In genomic region chr12:51523866-51524265, GRCm38 (mm10) we compare ENCODE assay signal across 25 mouse cellular contexts.
A peak's percentile ranks its signal among the peaks of the same experiment; 100 is the strongest.
DNase-seq lines count a peak whose midpoint lies in the region; ATAC-seq and TF ChIP-seq lines count a peak whose summit lies in the region.
"Had no signal": no experiment of that assay in that cellular context is flagged by ENCODE, and none has a peak within 500 bp of the region (broad histone marks: within the 10 kb centered on the region; RNA-seq: fewer than 3 reads in every experiment).

No protein-coding gene starts in this region.

- ATAC-seq in liver, postnatal 0 days, result peak; percentile 13; the same call in 1 of the 2 replicates
- ATAC-seq in liver, embryonic 12.5 days, result no peak
- ATAC-seq: activated CD4-positive, CD25-positive, alpha-beta regulatory T cell, adult 4 months; forebrain, embryonic 14.5 days; forebrain, postnatal 0 days had no signal

- no peak for TF ChIP-seq EP300 in liver, postnatal 0 days (IDR thresholded peaks at IDR 0.05; ENCODE audit: low read depth)

- H3K4me2 ChIP-seq in liver, postnatal 0 days (ENCODE audit: low read depth, low read length), result no peak overlapping the region
- no peak overlapping the region for H3K4me2 ChIP-seq in liver, embryonic 12.5 days
- H3K4me2 ChIP-seq: embryonic facial prominence, embryonic 12.5 days; embryonic facial prominence, embryonic 15.5 days; heart, embryonic 13.5 days; hindbrain, embryonic 12.5 days; hindbrain, embryonic 15.5 days had no signal

- H3K4me1 ChIP-seq in liver, postnatal 0 days (ENCODE audit: insufficient read depth), result no peaks in the 10 kb centered on the region
- H3K4me1 ChIP-seq in liver, embryonic 12.5 days, result no peaks in the 10 kb centered on the region
- H3K4me1 ChIP-seq: embryonic facial prominence, embryonic 12.5 days; embryonic facial prominence, embryonic 15.5 days; heart, embryonic 10.5 days; heart, embryonic 13.5 days; hindbrain, embryonic 12.5 days; hindbrain, embryonic 15.5 days had no signal

- no peak for TF ChIP-seq CTCF in liver, postnatal 0 days (IDR thresholded peaks at IDR 0.05; ENCODE audit: low read depth)

- H3K36me3 ChIP-seq in liver, postnatal 0 days (replicated peaks; ENCODE audit: insufficient read depth, low read length), result no peaks in the 10 kb centered on the region
- no peaks in the 10 kb centered on the region for H3K36me3 ChIP-seq in liver, embryonic 12.5 days
- H3K36me3 ChIP-seq: embryonic facial prominence, embryonic 12.5 days; embryonic facial prominence, embryonic 15.5 days; heart, embryonic 10.5 days; heart, embryonic 13.5 days; hindbrain, embryonic 12.5 days; hindbrain, embryonic 15.5 days had no signal

- H3K4me3 ChIP-seq in liver, postnatal 0 days (ENCODE audit: low read depth, low read length), result no peak overlapping the region
- no peak overlapping the region for H3K4me3 ChIP-seq in liver, embryonic 12.5 days
- H3K4me3 ChIP-seq: embryonic facial prominence, embryonic 12.5 days; embryonic facial prominence, embryonic 15.5 days; gastrocnemius, adult 2 months; heart, adult 2 months; heart, embryonic 10.5 days; heart, embryonic 13.5 days; hindbrain, embryonic 12.5 days; hindbrain, embryonic 15.5 days had no signal

- peak; percentile 35 for DNase-seq in adrenal gland, adult 2 months
- DNase-seq in adrenal gland, postnatal 25 days, result no peak
- peak; percentile 6 for DNase-seq in kidney, adult 11 months
- DNase-seq in kidney, postnatal 4 days, result no peak
- peak; percentile 37 for DNase-seq in kidney, adult 9 months
- DNase-seq in kidney, postnatal 25 days, result no peak
- DNase-seq in liver, postnatal 0 days, result peak; percentile 21
- DNase-seq: cerebellum, adult 11 months; cerebellum, adult 2 months; cerebellum, adult 9-11 months; cerebellum, postnatal 25 days; forebrain, postnatal 0 days; gastrocnemius, adult 2 months; gastrocnemius, postnatal 14 days; heart, adult 2 months; heart, postnatal 14 days had no signal

- H3K27me3 ChIP-seq in liver, postnatal 0 days (ENCODE audit: insufficient read depth, low read length), result no peaks in the 10 kb centered on the region
- H3K27me3 ChIP-seq in liver, embryonic 12.5 days (replicated peaks), result no peaks in the 10 kb centered on the region
- H3K27me3 ChIP-seq: embryonic facial prominence, embryonic 12.5 days; embryonic facial prominence, embryonic 15.5 days; heart, embryonic 13.5 days; hindbrain, embryonic 12.5 days; hindbrain, embryonic 15.5 days had no signal

- 62% methylated on average over 4 of the region's 4 CpGs for WGBS in liver, postnatal 0 days (ENCODE audit: insufficient replicate concordance)
- 68% methylated on average over 4 of the region's 4 CpGs for WGBS in liver, embryonic 12.5 days (ENCODE audit: insufficient replicate concordance)

- no peak overlapping the region for H3K9ac ChIP-seq in liver, postnatal 0 days (replicated peaks)
- H3K9ac ChIP-seq in liver, embryonic 12.5 days, result no peak overlapping the region
- H3K9ac ChIP-seq: embryonic facial prominence, embryonic 12.5 days; embryonic facial prominence, embryonic 15.5 days; forebrain, postnatal 0 days; heart, embryonic 13.5 days; hindbrain, embryonic 12.5 days; hindbrain, embryonic 15.5 days had no signal

- H3K9me3 ChIP-seq in liver, postnatal 0 days (ENCODE audit: low read length), result no peaks in the 10 kb centered on the region
- H3K9me3 ChIP-seq in liver, embryonic 12.5 days (replicated peaks), result no peaks in the 10 kb centered on the region
- H3K9me3 ChIP-seq: embryonic facial prominence, embryonic 12.5 days; embryonic facial prominence, embryonic 15.5 days; heart, embryonic 10.5 days; heart, embryonic 13.5 days; hindbrain, embryonic 12.5 days; hindbrain, embryonic 15.5 days had no signal

- H3K27ac ChIP-seq in liver, postnatal 0 days (ENCODE audit: low read depth), result no peak overlapping the region
- no peak overlapping the region for H3K27ac ChIP-seq in liver, embryonic 12.5 days
- H3K27ac ChIP-seq: embryonic facial prominence, embryonic 12.5 days; embryonic facial prominence, embryonic 15.5 days; gastrocnemius, adult 2 months; heart, adult 2 months; heart, embryonic 10.5 days; heart, embryonic 13.5 days; hindbrain, embryonic 12.5 days; hindbrain, embryonic 15.5 days had no signal

Comparison
In these comparisons a context has a peak if more than half of its experiments do, and no peak if none do; other contexts are left out.
1. DNase-seq: peak in adrenal gland, adult 2 months (single experiment), kidney, adult 11 months (single experiment), kidney, adult 9 months (single experiment) and liver, postnatal 0 days (single experiment); none in adrenal gland, postnatal 25 days (single experiment), kidney, postnatal 4 days (0 of 2) and kidney, postnatal 25 days (0 of 2).